Comparison of ENCODE assay signal across 22 mouse cellular contexts in genomic region chr5:115355070-115355469, GRCm38 (mm10).
"Had no signal": no experiment of that assay in that cellular context is flagged by ENCODE, and none has a peak within 500 bp of the region (broad histone marks: within the 10 kb centered on the region; RNA-seq: fewer than 3 reads in every experiment).

No protein-coding gene starts in this region.

- H3K27me3 ChIP-seq: limb, embryonic 13.5 days; midbrain, embryonic 13.5 days; neural tube, embryonic 12.5 days; neural tube, embryonic 15.5 days had no signal

- H3K4me2 ChIP-seq: limb, embryonic 13.5 days; midbrain, embryonic 13.5 days; neural tube, embryonic 12.5 days; neural tube, embryonic 15.5 days had no signal

- H3K9ac ChIP-seq: limb, embryonic 13.5 days; liver, embryonic 14.5 days; midbrain, embryonic 13.5 days; neural tube, embryonic 12.5 days; neural tube, embryonic 15.5 days had no signal

- DNase-seq: kidney, adult 2 months; kidney, postnatal 25 days; layer of hippocampus, adult 9-11 months; liver; lung, adult 2 months; lung, postnatal 14 days; lung, postnatal 4 days; right cerebral cortex, adult 18-20 months; right cerebral cortex, postnatal 14 days; right cerebral cortex, postnatal 4 days; thymus, adult 2 months; thymus, postnatal 25 days had no signal

- H3K4me3 ChIP-seq: layer of hippocampus, adult 2 months; limb, embryonic 10.5 days; limb, embryonic 13.5 days; midbrain, embryonic 13.5 days; neural tube, embryonic 12.5 days; neural tube, embryonic 15.5 days had no signal

- ATAC-seq: intestine, postnatal 0 days; midbrain, embryonic 13.5 days had no signal

- H3K4me1 ChIP-seq: limb, embryonic 13.5 days; midbrain, embryonic 13.5 days; neural tube, embryonic 12.5 days; neural tube, embryonic 15.5 days had no signal

- H3K36me3 ChIP-seq: limb, embryonic 10.5 days; limb, embryonic 13.5 days; midbrain, embryonic 13.5 days; neural tube, embryonic 12.5 days; neural tube, embryonic 15.5 days had no signal

- H3K9me3 ChIP-seq: limb, embryonic 10.5 days; limb, embryonic 13.5 days; midbrain, embryonic 13.5 days; neural tube, embryonic 12.5 days; neural tube, embryonic 15.5 days had no signal

- H3K27ac ChIP-seq: kidney, postnatal 0 days; layer of hippocampus, adult 2 months; limb, embryonic 10.5 days; limb, embryonic 13.5 days; liver, embryonic 14.5 days; midbrain, embryonic 13.5 days; neural tube, embryonic 12.5 days; neural tube, embryonic 15.5 days; stomach, postnatal 0 days had no signal
